Mouse (Mus musculus) heart, adult 2 months (tissue): Measurements from ENCODE around the gene Tacc2.

Experiments used
- CTCF ChIP-seq: fragments of 200-600 bp; IDR thresholded peaks from 2 replicates; pipeline ENCODE4 v1.8.1; 2022; ENCODE audit warnings: antibody characterized with exemption, mild to moderate bottlenecking, moderate library complexity
- EP300 ChIP-seq: fragments of 200-500 bp; IDR thresholded peaks from 2 replicates; pipeline ENCODE4 v1.6.1; 2011; ENCODE audit warnings: low read depth, low read length, control low read depth; ENCODE audit not compliant: insufficient read depth
- POLR2A ChIP-seq: fragments of 200-500 bp; IDR thresholded peaks from 2 replicates; pipeline ENCODE4 v1.6.1; 2011; ENCODE audit warnings: mild to moderate bottlenecking, low read depth, low read length, control low read depth; ENCODE audit not compliant: insufficient read depth

DNA sequence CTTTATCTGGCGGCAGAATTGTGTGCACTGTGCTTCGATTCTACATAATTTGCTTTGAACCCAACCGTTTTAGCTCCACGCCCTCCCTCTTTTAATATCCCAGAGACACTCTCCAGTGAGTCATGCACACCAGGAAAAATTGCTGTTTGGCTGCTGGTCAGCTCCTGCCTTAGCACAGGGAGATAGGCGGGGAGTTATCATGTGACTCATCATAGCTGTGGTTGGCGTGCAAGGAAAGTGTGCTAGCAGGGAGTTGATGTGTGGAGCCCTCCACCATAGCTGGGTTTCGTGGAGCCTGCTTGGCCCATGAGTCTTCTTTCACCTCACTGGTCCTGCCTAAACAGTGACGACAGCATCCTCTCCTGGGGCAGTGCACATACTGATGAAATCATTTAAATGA lies 230.5 kb downstream of the Tacc2 start:
- TF ChIP-seq CTCF (no peak), EP300 (no peak), POLR2A (no peak)
